ENCODE assay signal across 29 mouse cellular contexts in genomic region chr17:12733128-12733527, GRCm38 (mm10). TPM values are rescaled to one million over a fixed set of nuclear protein-coding genes. Genes with fewer than 3 reads are reported as not detected.
DNase-seq lines count a peak whose midpoint lies in the region; ATAC-seq and TF ChIP-seq lines count a peak whose summit lies in the region.
"Had no signal": no experiment of that assay in that cellular context is flagged by ENCODE, and none has a peak within 500 bp of the region (broad histone marks: within the 10 kb centered on the region; RNA-seq: fewer than 3 reads in every experiment).

No protein-coding gene starts in this region.

- no peaks in the 10 kb centered on the region for H3K9me3 ChIP-seq in heart, embryonic 12.5 days (replicated peaks)
- no peaks in the 10 kb centered on the region for H3K9me3 ChIP-seq in heart, embryonic 15.5 days (replicated peaks)
- no peaks in the 10 kb centered on the region for H3K9me3 ChIP-seq in heart, embryonic 10.5 days
- no peaks in the 10 kb centered on the region for H3K9me3 ChIP-seq in MEL (replicated peaks; ENCODE audit: insufficient read depth, low read length)
- H3K9me3 ChIP-seq: embryonic facial prominence, embryonic 10.5 days; embryonic facial prominence, embryonic 13.5 days; forebrain, embryonic 12.5 days; forebrain, embryonic 15.5 days; G1E; hindbrain, embryonic 12.5 days; intestine, embryonic 15.5 days had no signal

- H3K9ac ChIP-seq in heart, embryonic 12.5 days = no peak overlapping the region
- H3K9ac ChIP-seq in heart, embryonic 15.5 days = no peak overlapping the region
- no peak overlapping the region for H3K9ac ChIP-seq in MEL (ENCODE audit: control insufficient read depth, low read depth, low read length, poor library complexity, severe bottlenecking)
- H3K9ac ChIP-seq: forebrain, embryonic 12.5 days; forebrain, embryonic 15.5 days; hindbrain, embryonic 12.5 days; intestine, embryonic 15.5 days had no signal

- TF ChIP-seq POLR2A in MEL (IDR thresholded peaks at IDR 0.05; ENCODE audit: control insufficient read depth in 1 of 2, insufficient read depth in 1 of 2, low read depth in 1 of 2, low read length in 2 of 2, poor library complexity in 1 of 2) = no peak

- no peak for TF ChIP-seq CTCF in MEL (IDR thresholded peaks at IDR 0.05 in 2 of 3, conservative IDR thresholded peaks at IDR 0.05 in 1 of 3; ENCODE audit: control insufficient read depth in 1 of 3, insufficient read depth in 1 of 3, low read depth in 2 of 3, low read length in 3 of 3, poor library complexity in 1 of 3, severe bottlenecking in 1 of 3)

- no peak overlapping the region for H3K4me3 ChIP-seq in heart, embryonic 12.5 days
- no peak overlapping the region; the same call in 1 of the 2 replicates for H3K4me3 ChIP-seq in heart, embryonic 15.5 days
- H3K4me3 ChIP-seq in heart, embryonic 10.5 days = no peak overlapping the region
- H3K4me3 ChIP-seq in MEL (ENCODE audit: control insufficient read depth in 1 of 2, insufficient read depth in 1 of 2, low read depth in 2 of 2, low read length in 2 of 2) = no peak overlapping the region
- H3K4me3 ChIP-seq: embryonic facial prominence, embryonic 10.5 days; embryonic facial prominence, embryonic 13.5 days; erythroblast, embryonic 14.5 days; forebrain, embryonic 12.5 days; forebrain, embryonic 15.5 days; hindbrain, embryonic 12.5 days; intestine, embryonic 15.5 days had no signal

- ATAC-seq in heart, embryonic 12.5 days (ENCODE audit: insufficient number of reproducible peaks, low FRiP score) = no peak
- ATAC-seq in heart, embryonic 15.5 days (replicated peaks; ENCODE audit: insufficient number of reproducible peaks, insufficient read depth, low FRiP score, low read depth) = no peak
- ATAC-seq in megakaryocyte progenitor cell, adult 5-6 weeks (replicated peaks; ENCODE audit: poor library complexity) = peak; percentile 78
- ATAC-seq: forebrain, embryonic 15.5 days; hindbrain, embryonic 16.5 days had no signal

- no peak for DNase-seq in heart, adult 9 months (ENCODE audit: low spot score in 2 of 2)
- no peak for DNase-seq in heart, embryonic 10.5 days (ENCODE audit: low spot score)
- DNase-seq in MEL (ENCODE audit: low read depth, low spot score) = peak; percentile 11
- no peak for DNase-seq in neural tube, embryonic 10.5 days (ENCODE audit: extremely low spot score, low spot score)
- DNase-seq: adrenal gland, adult 2 months; adrenal gland, postnatal 14 days; B cell, adult 2 months; cerebellum, adult 11 months; cerebellum, adult 2 months; cerebellum, adult 9-11 months; cerebellum, postnatal 25 days; embryo, embryonic 11 days; gastrocnemius, postnatal 25 days; kidney, adult 11 months; kidney, adult 8-10 months had no signal

- WGBS in heart, embryonic 12.5 days = 63% methylated on average over 6 of the region's 6 CpGs
- WGBS in heart, embryonic 15.5 days = 62% methylated on average over 6 of the region's 6 CpGs
- WGBS in heart, embryonic 10.5 days = 72% methylated on average over 6 of the region's 6 CpGs

- peaks cover 87% of the 10 kb centered on the region for H3K36me3 ChIP-seq in heart, embryonic 12.5 days
- H3K36me3 ChIP-seq in heart, embryonic 15.5 days = peaks cover 49% of the 10 kb centered on the region
- H3K36me3 ChIP-seq in heart, embryonic 10.5 days = peaks cover 92% of the 10 kb centered on the region
- H3K36me3 ChIP-seq in MEL (ENCODE audit: control insufficient read depth in 1 of 2, insufficient read depth in 2 of 2, low read length in 2 of 2) = no peaks in the 10 kb centered on the region; a peak in 1 of 4 replicates

- no peaks in the 10 kb centered on the region for H3K27me3 ChIP-seq in heart, embryonic 12.5 days (replicated peaks)
- no peaks in the 10 kb centered on the region for H3K27me3 ChIP-seq in heart, embryonic 15.5 days
- no peaks in the 10 kb centered on the region for H3K27me3 ChIP-seq in heart, embryonic 10.5 days (ENCODE audit: insufficient read depth, poor library complexity, severe bottlenecking)
- H3K27me3 ChIP-seq in MEL (ENCODE audit: control insufficient read depth in 1 of 2, insufficient read depth in 2 of 2, low read length in 2 of 2) = no peaks in the 10 kb centered on the region
- H3K27me3 ChIP-seq: CH12.LX; embryonic facial prominence, embryonic 13.5 days; forebrain, embryonic 12.5 days; forebrain, embryonic 15.5 days; hindbrain, embryonic 12.5 days; intestine, embryonic 15.5 days had no signal

- 0 out of 2 replicates have a peak overlapping the region, but pooled peaks have one; percentile 48 for H3K27ac ChIP-seq in heart, embryonic 12.5 days (ENCODE audit: poor library complexity, severe bottlenecking)
- H3K27ac ChIP-seq in heart, embryonic 15.5 days = peak overlapping the region; percentile 81
- H3K27ac ChIP-seq in heart, embryonic 10.5 days = no peak overlapping the region
- H3K27ac ChIP-seq in MEL (ENCODE audit: control insufficient read depth, low read depth, low read length) = no peak overlapping the region
- H3K27ac ChIP-seq: forebrain, embryonic 12.5 days; forebrain, embryonic 15.5 days; intestine, embryonic 15.5 days had no signal

- TF ChIP-seq EP300 in MEL (IDR thresholded peaks at IDR 0.05; ENCODE audit: low read depth in 1 of 2, low read length in 2 of 2) = no peak

- TF ChIP-seq RAD21 in MEL (IDR thresholded peaks at IDR 0.05; ENCODE audit: low read depth, low read length) = no peak

- peaks cover 88% of the 10 kb centered on the region for H3K4me1 ChIP-seq in heart, embryonic 12.5 days (replicated peaks)
- H3K4me1 ChIP-seq in heart, embryonic 15.5 days (replicated peaks) = peaks cover 73% of the 10 kb centered on the region
- peaks cover 70% of the 10 kb centered on the region for H3K4me1 ChIP-seq in heart, embryonic 10.5 days
- H3K4me1 ChIP-seq in MEL (ENCODE audit: control insufficient read depth in 1 of 2, insufficient read depth in 2 of 2, low read length in 2 of 2) = no peaks in the 10 kb centered on the region; a peak in 1 of 4 replicates
- H3K4me1 ChIP-seq: forebrain, embryonic 12.5 days; forebrain, embryonic 15.5 days had no signal

- H3K79me2 ChIP-seq in MEL (ENCODE audit: control insufficient read depth, insufficient read depth, low read length, poor library complexity) = no peaks in the 10 kb centered on the region

- H3K4me2 ChIP-seq in heart, embryonic 12.5 days = peak overlapping the region; percentile 35; the same call in 1 of the 2 replicates
- H3K4me2 ChIP-seq in heart, embryonic 15.5 days = peak overlapping the region; percentile 31; the same call in 1 of the 2 replicates
- H3K4me2 ChIP-seq: forebrain, embryonic 12.5 days; forebrain, embryonic 15.5 days; hindbrain, embryonic 12.5 days; intestine, embryonic 15.5 days had no signal

TF ChIP-seq in MEL, 35 proteins besides CTCF, POLR2A, EP300 and RAD21:
- TF ChIP-seq MXI1 (IDR thresholded peaks at IDR 0.05; ENCODE audit: low read depth, low read length) = no peak
- TF ChIP-seq SIN3A (IDR thresholded peaks at IDR 0.05; ENCODE audit: low read length) = no peak
- no peak for TF ChIP-seq MAZ (IDR thresholded peaks at IDR 0.05; ENCODE audit: low read depth, low read length)
- TF ChIP-seq NELFE (IDR thresholded peaks at IDR 0.05; ENCODE audit: low read depth, low read length) = no peak

RNA-seq across cellular contexts. Expression of gene Igf2r, which starts 36.3 kb away (rescaled TPM):
- 293 and 312 TPM in 2 replicates for polyA plus RNA-seq in heart, embryonic 12.5 days (2016; fragmentation: Nextera tagmentation; extraction: Ambion mirVana)
- polyA plus RNA-seq in heart, embryonic 15.5 days (2015; fragmentation: Nextera tagmentation; extraction: Ambion mirVana) = 121 and 127 TPM in 2 replicates
- polyA plus RNA-seq in heart, embryonic 10.5 days (2016; fragmentation: Nextera tagmentation; extraction: Ambion mirVana) = 141 and 272 TPM in 2 replicates
- total RNA-seq in MEL (2012; rRNA removed) = 18.0 and 18.8 TPM in 2 replicates
- 10 to 100 TPM; 18.3 to 21.7 TPM for polyA plus RNA-seq in MEL (2012; ENCODE audit: insufficient read depth in 1 of 2, insufficient read length in 2 of 2, low read depth in 1 of 2, low replicate concordance in 2 of 2, missing spikeins in 1 of 2)
- total RNA-seq in megakaryocyte progenitor cell, adult 5-6 weeks (2015) = 1.2 and 2.6 TPM in 2 replicates
- 3.0 and 4.1 TPM in 2 replicates for total RNA-seq in megakaryocyte progenitor cell, adult 5-6 weeks (2017)

RNA-seq across cellular contexts. Expression of gene Slc22a1, which starts 57.5 kb away (rescaled TPM):
- 4.0 and 4.7 TPM in 2 replicates for polyA plus RNA-seq in heart, embryonic 12.5 days (2016; fragmentation: Nextera tagmentation; extraction: Ambion mirVana)
- polyA plus RNA-seq in heart, embryonic 15.5 days (2015; fragmentation: Nextera tagmentation; extraction: Ambion mirVana) = 30.5 and 51.0 TPM in 2 replicates
- 0.39 and 1.1 TPM in 2 replicates for polyA plus RNA-seq in heart, embryonic 10.5 days (2016; fragmentation: Nextera tagmentation; extraction: Ambion mirVana)
- total RNA-seq in MEL (2012; rRNA removed) = not detected in 2 replicates
- not detected for polyA plus RNA-seq in MEL (2012; ENCODE audit: insufficient read depth in 1 of 2, insufficient read length in 2 of 2, low read depth in 1 of 2, low replicate concordance in 2 of 2, missing spikeins in 1 of 2)
- not detected in 2 replicates for total RNA-seq in megakaryocyte progenitor cell, adult 5-6 weeks (2015)
- total RNA-seq in megakaryocyte progenitor cell, adult 5-6 weeks (2017) = not detected in 2 replicates
- total RNA-seq: G1E; gastrocnemius, postnatal 25 days; hematopoietic stem cell, adult 5-6 weeks had no signal
- polyA plus RNA-seq: embryonic facial prominence, embryonic 10.5 days; erythroblast, embryonic 14.5 days; forebrain, embryonic 15.5 days; hindbrain, embryonic 12.5 days; hindbrain, embryonic 16.5 days had no signal

Comparison
In these comparisons a context has a peak if more than half of its experiments do, and no peak if none do; other contexts are left out.
1. H3K27ac ChIP-seq: peak in heart, embryonic 12.5 days (single experiment) and heart, embryonic 15.5 days (single experiment); none in heart, embryonic 10.5 days (single experiment) and MEL (single experiment).